Mouse (Mus musculus) liver, embryonic 16.5 days (tissue): Measurements from ENCODE around the gene Cyfip2. TPM values are rescaled to one million over a fixed set of nuclear protein-coding genes. Genes with fewer than 3 reads are reported as not detected.

Source experiments
- ATAC-seq: fragments of 200-750 bp; cut with Nextera tagmentation; 2 replicates; pipeline ENCODE4 v1.8.0; 2017; ENCODE audit warnings: low read depth, mild to moderate bottlenecking, moderate number of reproducible peaks, moderate library complexity
- H3K27ac ChIP-seq: fragments of 300-500 bp; sonication (generic); 2 replicates; pipeline ENCODE4 v1.5.1; 2014; ENCODE audit warnings: mild to moderate bottlenecking, low read length
- H3K27me3 ChIP-seq: fragments of 300-500 bp; sonication (generic); 2 replicates; pipeline ENCODE4 v1.6.1; 2014; ENCODE audit warnings: low read depth, low read length, mixed read lengths; ENCODE audit not compliant: control insufficient read depth, insufficient read depth
- H3K36me3 ChIP-seq: fragments of 300-500 bp; sonication (generic); 2 replicates; pipeline ENCODE4 v1.6.1; 2014; ENCODE audit warnings: mild to moderate bottlenecking; ENCODE audit not compliant: control insufficient read depth, insufficient read depth
- H3K4me1 ChIP-seq: fragments of 300-500 bp; sonication (generic); 2 replicates; pipeline ENCODE4 v1.6.1; 2014; ENCODE audit warnings: low read depth, low read length, mixed read lengths; ENCODE audit not compliant: control insufficient read depth
- H3K4me2 ChIP-seq: fragments of 300-500 bp; sonication (generic); 2 replicates; pipeline ENCODE4 v1.6.1; 2014; ENCODE audit warnings: low read depth, low read length, mixed read lengths
- H3K4me3 ChIP-seq: fragments of 300-500 bp; sonication (generic); 2 replicates; pipeline ENCODE4 v1.5.1; 2014; ENCODE audit warnings: low read depth, mild to moderate bottlenecking, low read length
- H3K9ac ChIP-seq: fragments of 300-500 bp; sonication (generic); 2 replicates; pipeline ENCODE4 v1.6.1; 2014; ENCODE audit warnings: low read depth, low read length
- H3K9me3 ChIP-seq: fragments of 300-500 bp; sonication (generic); replicated peaks from 2 replicates; pipeline ENCODE4 v1.6.1; 2016; ENCODE audit warnings: low read length; ENCODE audit not compliant: control insufficient read depth
- WGBS: fragments of 180-500 bp; shearing (Covaris S2); extraction: QIAGEN DNeasy Blood & Tissue Kit; methylation state at CpG from one replicate; pipeline ENCODE4 v1.1.7; 2014; ENCODE audit not compliant: insufficient replicate concordance; 5-methylcytosine and 5-hydroxymethylcytosine counted together
- polyA plus RNA-seq: library from polyadenylated mRNA; unstranded; fragments of >200 nt; fragmentation: Nextera tagmentation; extraction: Ambion mirVana; gene quantifications from 2 replicates; pipeline ENCODE4 v1.2.1, GENCODE M21; 2015

The Cyfip2 gene
- polyA plus RNA-seq, 1 experiment from 2014 or later = 5.7 TPM

DNA sequence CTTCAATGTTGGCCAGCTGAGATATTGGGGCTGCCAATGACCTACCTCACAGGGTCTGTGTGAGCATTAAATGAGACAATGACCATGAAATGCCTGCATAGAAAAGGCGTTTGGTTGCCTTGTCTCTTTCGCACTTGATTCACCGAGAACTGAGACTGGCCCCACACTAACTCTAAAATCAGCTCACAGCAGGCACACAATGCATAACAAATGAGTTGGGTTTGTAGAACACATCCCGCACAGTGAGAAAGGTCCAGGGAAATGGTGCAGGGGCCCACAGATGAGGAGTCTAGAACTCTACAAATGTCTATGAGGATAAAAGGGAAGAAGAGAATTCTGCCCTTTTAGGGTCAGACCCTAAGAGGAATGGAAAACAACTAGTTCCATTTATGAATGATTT lies 23.6 kb downstream of the Cyfip2 start:
- 75% methylated on average over 4 of the region's 4 CpGs for WGBS
- Histone ChIP-seq H3K9me3 (no peaks in the 10 kb centered on the region), H3K27ac (no peak overlapping the region), H3K4me3 (no peak overlapping the region), H3K9ac (no peak overlapping the region), H3K27me3 (no peaks in the 10 kb centered on the region), H3K4me1 (no peaks in the 10 kb centered on the region; the same call in 1 of the 2 replicates), H3K4me2 (no peak overlapping the region), H3K36me3 (no peaks in the 10 kb centered on the region)
- no peak for ATAC-seq

- no peak overlapping the region for H3K4me3 ChIP-seq
- 68% methylated on average over 5 of the region's 5 CpGs for WGBS
- no peak for ATAC-seq
Measured at GRCm38 (mm10) chr11:46288091-46288490, 24.6 kb downstream of the Cyfip2 start.

DNA sequence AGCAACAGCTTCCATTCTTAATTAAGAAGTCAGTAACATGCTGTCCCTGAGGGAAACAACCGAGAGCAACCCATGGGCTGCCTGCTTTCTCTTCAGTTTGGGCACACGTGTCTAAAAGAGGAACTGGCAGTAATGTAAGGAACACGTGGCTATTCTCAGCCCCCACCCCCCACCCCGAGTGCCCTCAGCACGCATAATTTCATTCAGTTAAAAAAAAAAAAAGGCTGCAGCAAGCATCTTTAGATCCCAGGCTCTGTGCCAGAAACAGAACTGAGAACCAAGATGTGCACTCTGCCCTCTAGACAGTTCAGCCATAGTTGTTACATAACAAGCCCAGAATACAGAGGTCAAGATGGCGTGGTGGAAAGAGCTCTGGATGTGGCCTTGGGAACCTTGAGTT lies 25.9 kb downstream of the Cyfip2 start:
- no peak overlapping the region for H3K4me2 ChIP-seq
- no peaks in the 10 kb centered on the region for H3K36me3 ChIP-seq
- no peak overlapping the region for H3K27ac ChIP-seq
- H3K4me1 ChIP-seq = no peaks in the 10 kb centered on the region; the same call in 1 of the 2 replicates
- no peaks in the 10 kb centered on the region for H3K27me3 ChIP-seq
- WGBS = 13% methylated on average over 6 of the region's 6 CpGs
- ATAC-seq = no peak
- no peak overlapping the region for H3K9ac ChIP-seq
- H3K4me3 ChIP-seq = no peak overlapping the region
- H3K9me3 ChIP-seq = no peaks in the 10 kb centered on the region

More at GRCm38 (mm10) chr11:46288091-46288490, 24.6 kb downstream of the Cyfip2 start:
- no peaks in the 10 kb centered on the region for H3K27me3 ChIP-seq
- no peak overlapping the region for H3K9ac ChIP-seq
- H3K27ac ChIP-seq = no peak overlapping the region
- no peaks in the 10 kb centered on the region for H3K36me3 ChIP-seq
- no peaks in the 10 kb centered on the region for H3K9me3 ChIP-seq
- no peak overlapping the region for H3K4me2 ChIP-seq
- no peaks in the 10 kb centered on the region; the same call in 1 of the 2 replicates for H3K4me1 ChIP-seq

DNA sequence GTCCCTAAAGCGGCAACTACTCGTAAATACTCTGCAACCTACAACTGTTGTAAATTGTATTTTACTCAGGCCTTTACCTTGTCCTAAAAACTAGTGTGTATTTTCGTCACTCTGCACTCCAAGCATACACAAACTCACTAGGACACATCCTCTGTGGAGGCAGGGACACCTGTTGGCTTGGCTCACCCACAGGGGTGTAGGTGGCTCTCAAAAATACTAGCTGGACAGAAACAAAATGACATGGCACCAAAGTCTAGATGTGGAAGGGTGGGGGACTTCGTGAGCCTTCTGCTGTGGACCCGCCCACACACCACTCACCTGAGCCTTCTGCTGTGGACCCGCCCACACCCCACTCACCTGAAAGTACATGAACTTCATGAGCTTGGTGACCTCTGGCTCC lies 28.9 kb downstream of the Cyfip2 start:
- Histone ChIP-seq H3K9ac (no peak overlapping the region), H3K4me1 (no peaks in the 10 kb centered on the region; the same call in 1 of the 2 replicates), H3K4me3 (no peak overlapping the region), H3K27ac (no peak overlapping the region), H3K36me3 (no peaks in the 10 kb centered on the region), H3K27me3 (no peaks in the 10 kb centered on the region), H3K9me3 (no peaks in the 10 kb centered on the region), H3K4me2 (no peak overlapping the region)
- 66% methylated on average over 6 of the region's 6 CpGs for WGBS
- ATAC-seq = no peak

DNA sequence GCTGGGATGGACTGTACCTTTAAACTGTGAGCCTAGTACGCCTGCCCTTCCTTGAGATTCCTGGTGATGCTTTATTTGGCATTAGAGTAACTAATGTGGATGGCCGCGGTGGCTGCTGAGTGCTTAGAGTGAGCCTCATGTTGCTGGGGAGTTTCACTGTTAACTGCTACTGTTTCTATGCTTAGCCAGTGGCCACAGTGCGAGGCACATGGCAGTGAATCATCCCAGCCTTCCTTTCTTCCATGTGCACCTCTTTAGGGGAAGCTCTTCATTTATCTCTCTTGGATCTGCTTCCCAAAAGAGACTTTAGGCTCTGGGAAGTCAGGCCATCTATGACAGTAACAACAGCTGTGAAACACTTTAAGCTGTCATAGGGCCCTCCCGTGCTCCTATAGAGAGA lies 30.0 kb downstream of the Cyfip2 start:
- no peaks in the 10 kb centered on the region; the same call in 1 of the 2 replicates for H3K4me1 ChIP-seq
- H3K4me3 ChIP-seq = no peak overlapping the region
- no peaks in the 10 kb centered on the region for H3K36me3 ChIP-seq
- H3K27me3 ChIP-seq = no peaks in the 10 kb centered on the region
- H3K9me3 ChIP-seq = no peaks in the 10 kb centered on the region
- H3K9ac ChIP-seq = no peak overlapping the region
- no peak overlapping the region for H3K27ac ChIP-seq
- H3K4me2 ChIP-seq = no peak overlapping the region
- ATAC-seq = no peak
- WGBS = 77% methylated on average over 5 of the region's 5 CpGs

DNA sequence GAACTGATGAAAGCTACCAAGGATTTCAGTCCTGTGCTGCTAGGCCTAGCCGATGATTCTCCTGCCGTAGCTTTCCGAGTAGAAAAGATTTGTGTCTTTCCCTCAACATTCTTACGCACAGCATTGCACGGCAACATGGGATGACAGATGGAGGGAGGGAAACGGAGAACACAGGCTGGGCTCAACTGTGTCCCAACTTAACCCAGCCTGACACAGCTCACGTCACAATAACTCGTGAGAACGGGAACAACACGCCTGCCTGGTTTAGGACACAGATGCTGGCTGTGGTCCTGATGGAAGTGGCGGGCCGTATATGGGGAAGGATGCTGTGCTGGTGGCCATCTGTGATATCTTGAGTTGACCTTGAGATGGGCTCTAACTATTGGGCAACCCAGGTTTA lies 34.0 kb downstream of the Cyfip2 start:
- no peak for ATAC-seq
- no peak overlapping the region for H3K4me3 ChIP-seq
- no peak overlapping the region for H3K27ac ChIP-seq
- H3K4me2 ChIP-seq = no peak overlapping the region
- 80% methylated on average over 12 of the region's 12 CpGs for WGBS
- no peaks in the 10 kb centered on the region for H3K4me1 ChIP-seq
- no peaks in the 10 kb centered on the region for H3K36me3 ChIP-seq
- no peaks in the 10 kb centered on the region for H3K27me3 ChIP-seq
- H3K9ac ChIP-seq = no peak overlapping the region
- H3K9me3 ChIP-seq = no peaks in the 10 kb centered on the region

GRCm38 (mm10) chr11:46278140-46278539 lies 34.5 kb downstream of the Cyfip2 start:
- no peak overlapping the region for H3K4me2 ChIP-seq
- no peaks in the 10 kb centered on the region for H3K9me3 ChIP-seq
- H3K27me3 ChIP-seq = no peaks in the 10 kb centered on the region
- no peak overlapping the region for H3K4me3 ChIP-seq
- no peak for ATAC-seq
- no peaks in the 10 kb centered on the region for H3K4me1 ChIP-seq
- H3K9ac ChIP-seq = no peak overlapping the region
- no peak overlapping the region for H3K27ac ChIP-seq
- no peaks in the 10 kb centered on the region for H3K36me3 ChIP-seq
- 83% methylated on average over 5 of the region's 5 CpGs for WGBS

GRCm38 (mm10) chr11:46276778-46277177 lies 35.9 kb downstream of the Cyfip2 start:
- ATAC-seq = no peak

GRCm38 (mm10) chr11:46276168-46276567 lies 36.5 kb downstream of the Cyfip2 start:
- H3K4me2 ChIP-seq = no peak overlapping the region
- no peak overlapping the region for H3K27ac ChIP-seq
- no peaks in the 10 kb centered on the region for H3K9me3 ChIP-seq
- WGBS = 73% methylated on average over 8 of the region's 8 CpGs
- no peaks in the 10 kb centered on the region for H3K27me3 ChIP-seq
- H3K9ac ChIP-seq = no peak overlapping the region
- no peak overlapping the region for H3K4me3 ChIP-seq
- no peaks in the 10 kb centered on the region for H3K4me1 ChIP-seq
- H3K36me3 ChIP-seq = no peaks in the 10 kb centered on the region
- no peak for ATAC-seq

More at GRCm38 (mm10) chr11:46276778-46277177, 35.9 kb downstream of the Cyfip2 start:
- H3K9ac ChIP-seq = no peak overlapping the region
- H3K4me2 ChIP-seq = no peak overlapping the region
- H3K27me3 ChIP-seq = no peaks in the 10 kb centered on the region
- H3K27ac ChIP-seq = no peak overlapping the region
- WGBS = 30% methylated on average over 5 of the region's 5 CpGs
- no peak overlapping the region for H3K4me3 ChIP-seq
- H3K4me1 ChIP-seq = no peaks in the 10 kb centered on the region
- H3K9me3 ChIP-seq = no peaks in the 10 kb centered on the region
- H3K36me3 ChIP-seq = no peaks in the 10 kb centered on the region
